Mouse (Mus musculus) limb, embryonic 11.5 days (tissue): ENCODE data around the gene Nhp2. TPM values are rescaled to one million over a fixed set of nuclear protein-coding genes. Genes with fewer than 3 reads are reported as not detected.

ENCODE experiments used
- ATAC-seq: fragments of 200-750 bp; cut with Nextera tagmentation; 2 replicates; pipeline ENCODE4 v1.8.0; 2017; ENCODE audit warnings: low read depth; ENCODE audit not compliant: insufficient number of reproducible peaks, low FRiP score, low TSS enrichment
- DNase-seq: peaks from one replicate; pipeline ENCODE4 v3.0.0-alpha.2; 2015; ENCODE audit warnings: low spot score
- H3K27ac ChIP-seq: fragments of 300-500 bp; sonication (generic); replicated peaks from 2 replicates; pipeline ENCODE4 v1.5.1; 2014; ENCODE audit warnings: low read depth, mild to moderate bottlenecking, low read length
- H3K27me3 ChIP-seq: fragments of 300-500 bp; sonication (generic); 2 replicates; pipeline ENCODE4 v1.6.1; 2014; ENCODE audit warnings: mild to moderate bottlenecking, low read length, mixed read lengths; ENCODE audit not compliant: control insufficient read depth, insufficient read depth
- H3K36me3 ChIP-seq: fragments of 300-500 bp; sonication (generic); 2 replicates; pipeline ENCODE4 v1.6.1; 2014; ENCODE audit warnings: mild to moderate bottlenecking, low read length, moderate library complexity, mixed read lengths; ENCODE audit not compliant: control insufficient read depth, insufficient read depth
- H3K4me1 ChIP-seq: fragments of 300-500 bp; sonication (generic); 2 replicates; pipeline ENCODE4 v1.6.1; 2014; ENCODE audit warnings: low read length, mixed read lengths; ENCODE audit not compliant: control insufficient read depth, insufficient read depth
- H3K4me2 ChIP-seq: fragments of 300-500 bp; sonication (generic); 2 replicates; pipeline ENCODE4 v1.6.1; 2014; ENCODE audit warnings: low read depth, mild to moderate bottlenecking, moderate library complexity; ENCODE audit not compliant: severe bottlenecking
- H3K4me3 ChIP-seq: fragments of 300-500 bp; sonication (generic); 2 replicates; pipeline ENCODE4 v1.5.1; 2014; ENCODE audit warnings: low read depth, low read length
- H3K9ac ChIP-seq: fragments of 300-500 bp; sonication (generic); 2 replicates; pipeline ENCODE4 v1.6.1; 2014; ENCODE audit warnings: mild to moderate bottlenecking, low read length
- H3K9me3 ChIP-seq: fragments of 300-500 bp; sonication (generic); 2 replicates; pipeline ENCODE4 v1.6.1; 2016; ENCODE audit warnings: low read length; ENCODE audit not compliant: control insufficient read depth
- WGBS: fragments of 180-500 bp; shearing (Covaris S2); extraction: QIAGEN DNeasy Blood & Tissue Kit; methylation state at CpG from one replicate; pipeline ENCODE4 v1.1.7; 2014; 5-methylcytosine and 5-hydroxymethylcytosine counted together
- polyA plus RNA-seq: library from polyadenylated mRNA; unstranded; fragments of >200 nt; fragmentation: Nextera tagmentation; extraction: Ambion mirVana; gene quantifications from 2 replicates; pipeline ENCODE4 v1.2.1, GENCODE M21; 2014

Gene Nhp2
- polyA plus RNA-seq, 1 experiment from 2014 or later: 181 TPM

- no peak overlapping the region for H3K27ac ChIP-seq
- H3K9me3 ChIP-seq: no peaks in the 10 kb centered on the region
- H3K4me2 ChIP-seq: no peak overlapping the region
- H3K4me1 ChIP-seq: peaks cover 9% of the 10 kb centered on the region
- 86% methylated on average over 3 of the region's 3 CpGs for WGBS
- no peak overlapping the region for H3K4me3 ChIP-seq
- H3K36me3 ChIP-seq: no peaks in the 10 kb centered on the region; the same call in 1 of the 2 replicates
- no peaks in the 10 kb centered on the region for H3K27me3 ChIP-seq
- ATAC-seq: no peak
- DNase-seq: no peak
- no peak overlapping the region for H3K9ac ChIP-seq
Measured at GRCm38 (mm10) chr11:51633721-51634120, 14.2 kb downstream of the Nhp2 start.

- WGBS: 24% methylated on average over 6 of the region's 6 CpGs
- Histone ChIP-seq H3K4me3 (peak overlapping the region; percentile 72), H3K27ac (no peak overlapping the region; the same call in 1 of the 2 replicates), H3K27me3 (no peaks in the 10 kb centered on the region), H3K4me2 (peak overlapping the region; percentile 76), H3K4me1 (peaks cover 9% of the 10 kb centered on the region), H3K9ac (peak overlapping the region; percentile 72), H3K9me3 (no peaks in the 10 kb centered on the region), H3K36me3 (no peaks in the 10 kb centered on the region; the same call in 1 of the 2 replicates)
- DNase-seq: no peak
- no peak for ATAC-seq
Measured at GRCm38 (mm10) chr11:51635127-51635524, 15.6 kb downstream of the Nhp2 start.

- no peaks in the 10 kb centered on the region for H3K27me3 ChIP-seq
- DNase-seq (peak; percentile 89), ATAC-seq (peak; percentile 69)
- H3K9ac ChIP-seq: peak within 1 kb of the TSS; percentile 72
- WGBS: under 1% methylated on average over 61 of the region's 61 CpGs
- no peaks in the 10 kb centered on the region; the same call in 1 of the 2 replicates for H3K36me3 ChIP-seq
- no peaks in the 10 kb centered on the region for H3K9me3 ChIP-seq
- H3K4me2 ChIP-seq: peak within 1 kb of the TSS; percentile 76
- H3K4me1 ChIP-seq: peaks cover 9% of the 10 kb centered on the region
- H3K4me3 ChIP-seq: peak within 1 kb of the TSS; percentile 72
- H3K27ac ChIP-seq: peak within 1 kb of the TSS; percentile 40; the same call in 1 of the 2 replicates
Measured at GRCm38 (mm10) chr11:51635525-51636322, 16.2 kb downstream of the Nhp2 start, which contains the start of gene Rmnd5b. Gene Rmnd5b, minus strand, starts transcription at chr11:51635896.

GRCm38 (mm10) chr11:51636323-51636684 lies 16.8 kb downstream of the Nhp2 start:
- Histone ChIP-seq H3K36me3 (no peaks in the 10 kb centered on the region), H3K27me3 (no peaks in the 10 kb centered on the region), H3K9ac (peak overlapping the region; percentile 72), H3K27ac (no peak overlapping the region), H3K4me3 (peak overlapping the region; percentile 72), H3K4me1 (peaks cover 9% of the 10 kb centered on the region), H3K9me3 (no peaks in the 10 kb centered on the region), H3K4me2 (peak overlapping the region; percentile 76)
- 5% methylated on average over 6 of the region's 6 CpGs for WGBS
- peak; percentile 84 for DNase-seq
- no peak for ATAC-seq

GRCm38 (mm10) chr11:51637971-51638414 lies 18.5 kb downstream of the Nhp2 start:
- WGBS: 2% methylated on average over 17 of the region's 17 CpGs
- no peaks in the 10 kb centered on the region for H3K9me3 ChIP-seq
- H3K9ac ChIP-seq: peak overlapping the region; percentile 47
- H3K27me3 ChIP-seq: no peaks in the 10 kb centered on the region
- peak overlapping the region; percentile 36 for H3K4me2 ChIP-seq
- peak overlapping the region; percentile 6; the same call in 1 of the 2 replicates for H3K4me3 ChIP-seq
- peak overlapping the region; percentile 81 for H3K27ac ChIP-seq
- DNase-seq: peak; percentile 82
- no peaks in the 10 kb centered on the region for H3K36me3 ChIP-seq
- H3K4me1 ChIP-seq: peaks cover 9% of the 10 kb centered on the region
- ATAC-seq: 0 out of 2 replicates have a peak, but pooled peaks have one; percentile 12

GRCm38 (mm10) chr11:51638497-51638896 lies 19.0 kb downstream of the Nhp2 start:
- peaks cover 9% of the 10 kb centered on the region for H3K4me1 ChIP-seq
- H3K27me3 ChIP-seq: no peaks in the 10 kb centered on the region
- H3K27ac ChIP-seq: peak overlapping the region; percentile 81; the same call in 1 of the 2 replicates
- WGBS: 70% methylated on average over 5 of the region's 5 CpGs
- H3K4me3 ChIP-seq: no peak overlapping the region
- DNase-seq (no peak), ATAC-seq (no peak)
- H3K9ac ChIP-seq: no peak overlapping the region; the same call in 1 of the 2 replicates
- no peaks in the 10 kb centered on the region for H3K9me3 ChIP-seq
- no peaks in the 10 kb centered on the region for H3K36me3 ChIP-seq
- H3K4me2 ChIP-seq: no peak overlapping the region; the same call in 1 of the 2 replicates

GRCm38 (mm10) chr11:51640748-51641147 lies 21.2 kb downstream of the Nhp2 start:
- H3K27ac ChIP-seq: no peak overlapping the region
- DNase-seq (no peak), ATAC-seq (no peak)
- H3K9me3 ChIP-seq: no peaks in the 10 kb centered on the region
- 86% methylated on average over 7 of the region's 7 CpGs for WGBS
- H3K4me1 ChIP-seq: peaks cover 11% of the 10 kb centered on the region
- H3K9ac ChIP-seq: no peak overlapping the region
- no peaks in the 10 kb centered on the region for H3K27me3 ChIP-seq
- H3K36me3 ChIP-seq: peaks cover 4% of the 10 kb centered on the region; the same call in 1 of the 2 replicates
- no peak overlapping the region for H3K4me3 ChIP-seq
- no peak overlapping the region for H3K4me2 ChIP-seq

GRCm38 (mm10) chr11:51643202-51643601 lies 23.7 kb downstream of the Nhp2 start:
- no peak overlapping the region for H3K4me2 ChIP-seq
- H3K36me3 ChIP-seq: peaks cover 4% of the 10 kb centered on the region; the same call in 1 of the 2 replicates
- no peaks in the 10 kb centered on the region for H3K27me3 ChIP-seq
- peaks cover 22% of the 10 kb centered on the region for H3K4me1 ChIP-seq
- no peak overlapping the region for H3K4me3 ChIP-seq
- no peaks in the 10 kb centered on the region for H3K9me3 ChIP-seq
- H3K27ac ChIP-seq: no peak overlapping the region
- no peak for ATAC-seq
- H3K9ac ChIP-seq: no peak overlapping the region; the same call in 1 of the 2 replicates
- WGBS: 76% methylated on average over 9 of the region's 9 CpGs
- DNase-seq: no peak
